Mouse (Mus musculus) heart, postnatal 0 days (tissue): ENCODE measurements around the gene Myo16. TPM values are rescaled to one million over a fixed set of nuclear protein-coding genes. Genes with fewer than 3 reads are reported as not detected.

ENCODE experiments used
- ATAC-seq: fragments of 200-750 bp; cut with Nextera tagmentation; 2 replicates; pipeline ENCODE4 v1.8.0; 2017; ENCODE audit warnings: low read depth, moderate number of reproducible peaks, moderate library complexity; ENCODE audit not compliant: insufficient read depth
- DNase-seq: peaks from one replicate; pipeline ENCODE4 v3.0.0-alpha.2; 2016; ENCODE audit warnings: low spot score
- H3K27ac ChIP-seq: fragments of 300-500 bp; sonication (generic); 2 replicates; pipeline ENCODE4 v1.5.1; 2014; ENCODE audit warnings: low read depth, mild to moderate bottlenecking
- H3K27me3 ChIP-seq: fragments of 300-500 bp; sonication (generic); 2 replicates; pipeline ENCODE4 v1.6.1; 2014; ENCODE audit warnings: low read length, mixed read lengths; ENCODE audit not compliant: control insufficient read depth, insufficient read depth
- H3K36me3 ChIP-seq: fragments of 300-500 bp; sonication (generic); replicated peaks from 2 replicates; pipeline ENCODE4 v1.6.1; 2014; ENCODE audit warnings: low read length, mixed read lengths; ENCODE audit not compliant: control insufficient read depth, insufficient read depth
- H3K4me1 ChIP-seq: fragments of 300-500 bp; sonication (generic); 2 replicates; pipeline ENCODE4 v1.6.1; 2014; ENCODE audit warnings: antibody characterized with exemption; ENCODE audit not compliant: control insufficient read depth, insufficient read depth
- H3K4me2 ChIP-seq: fragments of 300-500 bp; sonication (generic); 2 replicates; pipeline ENCODE4 v1.6.1; 2014; ENCODE audit warnings: low read depth, mild to moderate bottlenecking, low read length, moderate library complexity
- H3K4me3 ChIP-seq: fragments of 300-500 bp; sonication (generic); 2 replicates; pipeline ENCODE4 v1.5.1; 2014; ENCODE audit warnings: low read depth, low read length
- H3K9ac ChIP-seq: fragments of 300-500 bp; sonication (generic); replicated peaks from 2 replicates; pipeline ENCODE4 v1.6.1; 2014; ENCODE audit warnings: low read depth, low read length, mixed read lengths
- H3K9me3 ChIP-seq: fragments of 300-500 bp; sonication (generic); replicated peaks from 2 replicates; pipeline ENCODE4 v1.6.1; 2016; ENCODE audit warnings: low read length; ENCODE audit not compliant: control insufficient read depth
- CTCF ChIP-seq: IDR thresholded peaks from 2 replicates; pipeline ENCODE4 v1.5.1; 2016; ENCODE audit warnings: antibody characterized with exemption, control low read depth, low read depth
- EP300 ChIP-seq: IDR thresholded peaks from 2 replicates; pipeline ENCODE4 v1.6.1; 2016; ENCODE audit warnings: antibody characterized with exemption, low read depth
- WGBS: fragments of 180-500 bp; shearing (Covaris S2); extraction: QIAGEN DNeasy Blood & Tissue Kit; methylation state at CpG from one replicate; pipeline ENCODE4 v1.1.7; 2014; 5-methylcytosine and 5-hydroxymethylcytosine counted together
- polyA plus RNA-seq: library from polyadenylated mRNA; unstranded; fragments of >200 nt; fragmentation: Nextera tagmentation; extraction: Ambion mirVana; gene quantifications from 2 replicates; pipeline ENCODE4 v1.2.1, GENCODE M21; 2015
- total RNA-seq: library from RNA; depleted of rRNA; stranded (reverse); fragments of >200 nt; gene quantifications from 2 replicates; pipeline ENCODE4 v1.2.3, GENCODE M21; 2014; ENCODE audit warnings: low replicate concordance

Gene Myo16
- total and polyA plus RNA-seq, 2 experiments from 2014 or later, result not detected

GRCm38 (mm10) chr8:10415885-10416284 is 262.2 kb downstream of the Myo16 start:
- H3K27ac ChIP-seq, result no peak overlapping the region
- H3K27me3 ChIP-seq, result no peaks in the 10 kb centered on the region
- ATAC-seq, result no peak
- no peak overlapping the region for H3K4me2 ChIP-seq
- H3K9me3 ChIP-seq, result no peaks in the 10 kb centered on the region
- DNase-seq, result no peak
- H3K4me1 ChIP-seq, result no peaks in the 10 kb centered on the region
- WGBS, result 72% methylated on average over 9 of the region's 9 CpGs
- TF ChIP-seq CTCF (no peak), EP300 (no peak)
- H3K4me3 ChIP-seq, result no peak overlapping the region
- no peak overlapping the region for H3K9ac ChIP-seq
- no peaks in the 10 kb centered on the region for H3K36me3 ChIP-seq

- H3K4me1 ChIP-seq, result no peaks in the 10 kb centered on the region
These were observed 263.1 kb downstream of the Myo16 start for GRCm38 (mm10) chr8:10416806-10417205.

GRCm38 (mm10) chr8:10417281-10417680 is 263.6 kb downstream of the Myo16 start:
- H3K4me1 ChIP-seq, result no peaks in the 10 kb centered on the region
- H3K4me3 ChIP-seq, result no peak overlapping the region
- TF ChIP-seq CTCF (no peak), EP300 (no peak)
- H3K4me2 ChIP-seq, result no peak overlapping the region
- no peaks in the 10 kb centered on the region for H3K9me3 ChIP-seq
- ATAC-seq (no peak), DNase-seq (no peak)
- H3K9ac ChIP-seq, result no peak overlapping the region
- H3K27ac ChIP-seq, result no peak overlapping the region
- 88% methylated on average over 6 of the region's 6 CpGs for WGBS
- H3K36me3 ChIP-seq, result no peaks in the 10 kb centered on the region
- no peaks in the 10 kb centered on the region for H3K27me3 ChIP-seq

More at GRCm38 (mm10) chr8:10416806-10417205, 263.1 kb downstream of the Myo16 start:
- no peaks in the 10 kb centered on the region for H3K9me3 ChIP-seq
- no peak for TF ChIP-seq EP300
- no peak for TF ChIP-seq CTCF
- DNase-seq (no peak), ATAC-seq (no peak)
- no peak overlapping the region for H3K9ac ChIP-seq
- no peak overlapping the region for H3K4me3 ChIP-seq
- no peak overlapping the region for H3K4me2 ChIP-seq
- WGBS, result 76% methylated on average over 12 of the region's 12 CpGs
- no peaks in the 10 kb centered on the region for H3K36me3 ChIP-seq
- no peak overlapping the region for H3K27ac ChIP-seq
- no peaks in the 10 kb centered on the region for H3K27me3 ChIP-seq

GRCm38 (mm10) chr8:10418013-10418412 is 264.3 kb downstream of the Myo16 start:
- ATAC-seq (no peak), DNase-seq (no peak)
- 85% methylated on average over 8 of the region's 8 CpGs for WGBS
- no peaks in the 10 kb centered on the region for H3K9me3 ChIP-seq
- H3K27ac ChIP-seq, result no peak overlapping the region
- H3K27me3 ChIP-seq, result no peaks in the 10 kb centered on the region
- no peak overlapping the region for H3K4me2 ChIP-seq
- no peaks in the 10 kb centered on the region for H3K4me1 ChIP-seq
- no peaks in the 10 kb centered on the region for H3K36me3 ChIP-seq
- H3K9ac ChIP-seq, result no peak overlapping the region
- no peak overlapping the region for H3K4me3 ChIP-seq
- TF ChIP-seq EP300 (no peak), CTCF (no peak)

- 70% methylated on average over 7 of the region's 7 CpGs for WGBS
- no peaks in the 10 kb centered on the region for H3K9me3 ChIP-seq
- no peak overlapping the region for H3K9ac ChIP-seq
These were observed 265.3 kb downstream of the Myo16 start for GRCm38 (mm10) chr8:10418971-10419370.

GRCm38 (mm10) chr8:10419726-10420125 is 266.0 kb downstream of the Myo16 start:
- Histone ChIP-seq H3K4me1 (no peaks in the 10 kb centered on the region), H3K9ac (no peak overlapping the region), H3K9me3 (no peaks in the 10 kb centered on the region), H3K4me2 (no peak overlapping the region), H3K4me3 (no peak overlapping the region), H3K27me3 (no peaks in the 10 kb centered on the region), H3K27ac (no peak overlapping the region), H3K36me3 (no peaks in the 10 kb centered on the region)
- WGBS, result 75% methylated on average over 4 of the region's 4 CpGs
- DNase-seq, result no peak
- no peak for TF ChIP-seq CTCF
- TF ChIP-seq EP300, result no peak
- ATAC-seq, result no peak

More at GRCm38 (mm10) chr8:10418971-10419370, 265.3 kb downstream of the Myo16 start:
- Histone ChIP-seq H3K4me3 (no peak overlapping the region), H3K4me2 (no peak overlapping the region), H3K27me3 (no peaks in the 10 kb centered on the region), H3K27ac (no peak overlapping the region), H3K36me3 (no peaks in the 10 kb centered on the region), H3K4me1 (no peaks in the 10 kb centered on the region)
- no peak for TF ChIP-seq CTCF
- no peak for TF ChIP-seq EP300
- no peak for ATAC-seq
- DNase-seq, result no peak
